Mouse (Mus musculus) CD4-positive, CD25-positive, alpha-beta regulatory T cell, adult 4 months (primary cell): ENCODE data around the gene Ccdc88b. TPM values are rescaled to one million over a fixed set of nuclear protein-coding genes. Genes with fewer than 3 reads are reported as not detected.

ENCODE experiments used
- ATAC-seq: one replicate; pipeline ENCODE4 v1.8.0; 2017
- polyA plus RNA-seq, 2 experiments: library from polyadenylated mRNA; unstranded; fragments of 100-300 nt; shearing (Covaris generic); gene quantifications; one replicate each; pipeline ENCODE4 v1.2.1; 2017

Gene Ccdc88b
- polyA plus RNA-seq, 2 experiments from 2014 or later, result 3.1 to 5.2 TPM

DNA sequence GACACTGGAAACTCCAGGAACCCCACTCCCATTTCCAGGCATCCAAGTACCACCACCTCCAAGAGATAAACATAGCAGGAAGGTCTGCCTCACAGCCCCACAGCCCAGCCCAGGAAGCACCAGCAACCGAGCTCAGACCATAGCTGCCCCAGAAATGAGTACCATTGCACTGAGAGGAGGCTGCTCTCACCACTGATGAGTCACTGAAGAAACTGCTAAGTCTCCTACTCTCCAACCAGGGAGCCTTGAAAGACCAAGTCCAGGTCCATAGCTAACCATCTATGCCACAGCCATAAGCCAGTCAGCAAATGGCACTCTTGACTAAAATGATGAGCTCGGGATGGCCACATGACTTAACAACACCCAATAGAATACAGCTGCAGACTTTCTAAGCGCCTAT lies 31.4 kb downstream of the Ccdc88b start:
- ATAC-seq, result no peak

DNA sequence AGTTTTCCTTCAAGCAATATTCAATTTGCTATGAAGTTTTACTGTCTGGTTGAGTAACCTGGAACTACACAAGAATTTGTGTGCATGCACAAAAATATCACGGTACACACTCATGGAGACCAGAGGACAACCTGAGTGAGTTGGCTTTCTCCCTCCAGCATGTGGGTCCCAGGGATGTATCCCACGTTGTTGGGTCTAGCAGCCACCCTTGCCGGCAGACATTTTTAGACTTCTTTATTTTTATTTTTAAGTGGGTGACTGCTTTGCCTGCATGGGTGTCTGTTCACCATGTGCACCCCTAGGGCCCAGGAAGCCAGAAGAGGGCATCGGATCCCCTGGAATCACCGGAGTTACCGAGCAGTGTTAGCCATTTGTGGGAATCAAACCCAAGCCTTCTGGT lies 32.6 kb downstream of the Ccdc88b start:
- ATAC-seq, result no peak

DNA sequence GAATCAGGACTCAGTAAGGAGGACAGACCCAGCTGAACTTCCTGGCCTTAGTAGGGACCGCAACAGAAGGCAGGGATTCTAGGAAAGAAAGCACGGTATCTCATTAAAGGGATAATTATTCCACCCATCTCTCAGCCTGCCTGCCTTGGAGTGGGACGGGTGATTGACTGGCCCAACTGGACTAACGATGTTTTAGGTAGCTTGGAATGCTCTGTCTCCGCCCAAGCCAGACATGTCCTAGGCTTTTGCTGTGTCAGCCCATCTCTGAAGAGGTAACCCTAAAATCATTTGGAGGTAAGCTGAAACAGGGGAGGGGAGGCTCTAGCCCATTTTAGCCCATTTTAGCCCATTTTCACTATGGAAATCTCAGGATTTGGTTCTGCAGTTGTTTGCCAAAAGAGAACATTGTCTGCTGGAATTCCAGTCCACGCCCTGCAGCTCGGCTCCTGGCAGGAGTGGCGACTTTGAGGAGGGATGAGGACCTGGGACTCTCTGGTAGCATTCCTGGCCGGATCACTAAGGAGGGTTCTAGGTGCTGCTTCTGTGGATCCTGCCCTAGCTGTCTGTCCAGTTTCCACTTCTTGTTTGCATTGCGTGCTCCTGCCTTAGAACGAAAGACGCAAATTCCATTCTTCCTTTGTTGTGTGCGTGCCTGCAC lies 37.3 kb downstream of the Ccdc88b start:
- ATAC-seq, result no peak

DNA sequence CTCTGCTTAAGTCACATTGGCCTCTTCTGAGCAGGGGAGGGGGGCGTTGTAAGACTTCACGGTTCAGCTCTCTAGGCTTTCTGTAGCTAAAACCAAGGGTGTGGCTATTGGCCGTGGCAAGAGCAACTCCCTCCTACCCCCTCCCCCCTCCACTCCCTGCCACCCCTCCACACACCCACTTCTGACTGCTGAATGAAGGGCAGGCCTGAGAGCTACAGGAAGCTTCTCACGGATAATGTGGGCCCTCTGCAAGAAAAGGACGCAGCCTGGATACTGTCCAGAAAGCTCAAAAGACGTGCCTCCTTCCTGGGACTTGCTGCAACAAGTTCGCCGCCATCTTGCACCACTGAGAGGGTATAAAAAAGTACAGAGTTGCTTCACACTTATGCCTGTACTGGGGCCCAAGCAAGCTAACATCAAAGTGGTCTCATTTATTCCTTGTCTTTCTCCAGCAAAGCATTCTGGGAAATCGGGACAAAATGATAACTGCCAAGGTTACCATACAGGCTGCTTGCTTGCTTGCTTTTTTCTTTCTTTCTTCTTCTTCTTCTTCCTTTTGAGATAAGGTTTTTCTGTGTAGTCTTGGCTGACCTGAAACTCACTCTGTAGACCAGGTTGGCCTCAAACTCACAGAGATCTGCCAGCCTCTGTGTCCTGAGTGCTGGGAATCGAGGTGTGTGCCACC lies 38.7 kb downstream of the Ccdc88b start:
- no peak for ATAC-seq

DNA sequence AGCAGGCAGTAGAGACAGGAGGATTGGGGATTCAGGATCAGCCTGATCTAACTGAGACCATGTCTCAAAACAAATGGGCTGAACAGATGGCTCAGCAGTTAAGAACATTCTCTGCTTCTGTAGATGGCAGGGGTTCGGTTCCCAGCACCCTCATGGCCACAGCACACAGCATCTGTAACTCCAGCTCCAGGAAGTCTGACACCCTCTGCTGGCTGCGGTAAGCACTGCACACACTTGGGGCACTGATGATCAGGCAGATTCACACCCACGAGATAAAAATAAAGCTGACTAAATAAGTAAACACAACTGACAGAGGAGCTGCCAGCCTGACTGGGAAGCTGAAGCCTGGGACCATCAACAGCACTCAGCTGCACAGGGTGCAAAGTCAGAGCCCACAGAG lies 43.1 kb downstream of the Ccdc88b start:
- ATAC-seq, result no peak

DNA sequence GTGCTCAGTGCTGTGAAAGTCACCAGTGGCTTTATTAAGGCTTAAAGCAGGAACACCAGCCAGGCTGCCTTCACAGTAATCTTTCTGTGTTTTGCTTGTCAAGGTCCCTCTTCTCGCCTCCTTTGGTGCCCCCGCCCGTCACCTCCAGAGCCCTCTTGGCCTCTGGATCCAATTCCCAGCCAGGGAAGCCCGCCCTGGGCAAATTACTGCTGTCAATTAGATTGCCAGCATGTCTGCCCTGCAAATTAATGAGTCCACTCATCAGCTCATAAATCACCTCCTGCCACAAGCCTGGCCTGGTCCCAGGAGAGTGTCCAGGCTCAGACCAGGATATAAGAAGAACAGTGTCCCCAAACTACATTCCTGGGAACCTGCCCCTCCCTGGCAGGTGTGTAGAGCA lies 43.6 kb downstream of the Ccdc88b start:
- no peak for ATAC-seq

Other genes with a start within 250 kb of the Ccdc88b start
- gene Rps6ka4, start 17.6 kb downstream of the Ccdc88b start, polyA plus RNA-seq, result 1 to 10 TPM; 6.4 to 8.3 TPM
- gene Trmt112, start 51.5 kb upstream of the Ccdc88b start, polyA plus RNA-seq, result 100 to 1,000 TPM; 214 to 232 TPM
- 100 to 1,000 TPM; 224 to 246 TPM for gene Prdx5, start 51.9 kb upstream of the Ccdc88b start, polyA plus RNA-seq
- 1 to 10 TPM; 2.2 to 5.7 TPM for gene Esrra, start 63.6 kb upstream of the Ccdc88b start, polyA plus RNA-seq
- gene Catsperz, start 67.2 kb upstream of the Ccdc88b start, polyA plus RNA-seq, result not detected
- gene Kcnk4, start 76.3 kb upstream of the Ccdc88b start, polyA plus RNA-seq, result not detected
- gene Bad, start 83.7 kb upstream of the Ccdc88b start, polyA plus RNA-seq, result 10 to 100 TPM; 36.8 to 49.6 TPM
- gene Gpr137, start 84.3 kb upstream of the Ccdc88b start, polyA plus RNA-seq, result 10 to 100 TPM in 1 of 2 experiments, 1 to 10 TPM in 1; 8.4 to 11.4 TPM
- gene Ppp1r14b, start 116.8 kb upstream of the Ccdc88b start, polyA plus RNA-seq, result 10 to 100 TPM in 1 of 2 experiments, 1 to 10 TPM in 1; 9.3 to 23.8 TPM
- gene Plcb3, start 118.3 kb upstream of the Ccdc88b start, polyA plus RNA-seq, result 1 to 10 TPM; 3.2 to 3.4 TPM
- gene Fkbp2, start 122.3 kb upstream of the Ccdc88b start, polyA plus RNA-seq, result 10 to 100 TPM; 46.8 to 56.8 TPM
- gene Vegfb, start 129.4 kb upstream of the Ccdc88b start, polyA plus RNA-seq, result 1 to 10 TPM; 3.3 to 4.4 TPM
- 10 to 100 TPM; 59.8 to 74.9 TPM for gene Dnajc4, start 134.4 kb upstream of the Ccdc88b start, polyA plus RNA-seq
- 10 to 100 TPM; 34.8 to 39.6 TPM for gene Nudt22, start 137.9 kb upstream of the Ccdc88b start, polyA plus RNA-seq
- gene Trpt1, start 137.9 kb upstream of the Ccdc88b start, polyA plus RNA-seq, result 10 to 100 TPM in 1 of 2 experiments, 1 to 10 TPM in 1; 8.1 to 10.9 TPM
- 100 to 1,000 TPM; 272 to 479 TPM for gene Fermt3, start 161.3 kb upstream of the Ccdc88b start, polyA plus RNA-seq
- 100 to 1,000 TPM; 117 to 119 TPM for gene Stip1, start 181.8 kb upstream of the Ccdc88b start, polyA plus RNA-seq
- 1 to 10 TPM in 1 of 2 experiments, not detected in 1; 2.3 TPM for gene Macrod1, start 198.6 kb upstream of the Ccdc88b start, polyA plus RNA-seq
- gene Flrt1, start 247.5 kb upstream of the Ccdc88b start, polyA plus RNA-seq, result under 1 TPM in 1 of 2 experiments, not detected in 1; 0.22 TPM